Mouse (Mus musculus): Measurements from ENCODE around the gene Ano1. TPM values are rescaled to one million over a fixed set of nuclear protein-coding genes. Genes with fewer than 3 reads are reported as not detected.
A peak's percentile ranks its signal among the peaks of the same experiment; 100 is the strongest.

Ano1 gene
- polyA plus RNA-seq (2016; fragmentation: Nextera tagmentation; extraction: Ambion mirVana): 1.7 and 1.8 TPM in 2 replicates

DNA sequence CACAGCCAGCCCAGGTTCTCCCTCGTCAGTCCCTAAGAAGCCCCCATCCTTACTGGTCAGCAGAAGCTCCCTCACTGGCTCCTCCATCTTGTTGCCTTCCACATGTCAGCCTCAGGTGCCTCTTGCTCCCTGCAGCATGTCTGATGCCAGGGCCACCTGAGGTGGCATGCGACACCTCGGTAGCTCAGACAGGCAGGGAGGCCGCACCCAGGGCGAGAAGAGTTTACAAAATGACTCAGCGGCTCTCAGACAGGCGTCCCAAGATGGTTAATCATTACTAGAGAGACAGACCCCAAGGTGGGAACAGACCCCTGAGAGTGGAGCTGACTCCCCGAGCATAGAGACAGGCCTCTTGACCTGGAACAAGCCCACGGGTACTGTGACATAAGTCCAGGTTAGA is at the start of gene Ano1:
TSS of gene Ano1 (minus strand) at position 142 of the 400 bp plus-strand sequence.
- no peak within 1 kb of the TSS for H3K9ac ChIP-seq (replicated peaks)
- no peak within 1 kb of the TSS for H3K27ac ChIP-seq
- WGBS: 80% methylated on average over 9 of the region's 9 CpGs
- no peak within 1 kb of the TSS for H3K4me3 ChIP-seq (replicated peaks)
- H3K9me3 ChIP-seq: no peaks in the 10 kb centered on the region
- no peaks in the 10 kb centered on the region for H3K36me3 ChIP-seq
- peaks cover 6% of the 10 kb centered on the region for H3K4me1 ChIP-seq (replicated peaks)
- no peak for ATAC-seq (ENCODE audit: insufficient number of reproducible peaks, insufficient read depth, low FRiP score, low TSS enrichment, low read depth)
- H3K27me3 ChIP-seq: 0 out of 2 replicates have a peak, but pooled peaks cover 3% of the 10 kb centered on the region
- no peak within 1 kb of the TSS for H3K4me2 ChIP-seq

DNA sequence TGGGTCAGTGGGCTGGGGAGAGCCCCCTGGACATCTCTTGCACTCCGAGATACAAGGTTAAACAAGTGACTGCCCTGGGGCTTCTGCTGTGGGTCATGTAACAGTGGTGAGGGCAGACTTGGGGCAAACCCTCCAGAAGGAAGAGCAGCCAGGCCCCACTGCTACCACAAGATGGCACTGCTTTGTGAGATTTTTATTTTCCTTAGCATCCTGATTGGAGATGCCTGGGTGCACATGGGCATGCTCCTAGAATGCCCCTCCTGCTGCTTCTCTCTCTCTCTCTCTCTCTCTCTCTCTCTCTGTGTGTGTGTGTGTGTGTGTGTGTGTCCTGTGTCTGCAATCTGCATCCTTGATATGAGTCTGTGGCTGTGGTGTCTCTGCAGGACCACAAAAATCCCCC is 46.7 kb upstream of the Ano1 start:
- peaks cover 41% of the 10 kb centered on the region for H3K27me3 ChIP-seq
- H3K4me3 ChIP-seq (replicated peaks): no peak overlapping the region
- H3K9me3 ChIP-seq: no peaks in the 10 kb centered on the region
- no peak overlapping the region for H3K27ac ChIP-seq
- H3K4me2 ChIP-seq: no peak overlapping the region
- ATAC-seq (ENCODE audit: insufficient number of reproducible peaks, insufficient read depth, low FRiP score, low TSS enrichment, low read depth): no peak
- H3K36me3 ChIP-seq: no peaks in the 10 kb centered on the region
- H3K4me1 ChIP-seq (replicated peaks): no peaks in the 10 kb centered on the region; the same call in 1 of the 2 replicates
- WGBS: 17% methylated on average over 1 of the region's 1 CpGs
- no peak overlapping the region for H3K9ac ChIP-seq (replicated peaks)

DNA sequence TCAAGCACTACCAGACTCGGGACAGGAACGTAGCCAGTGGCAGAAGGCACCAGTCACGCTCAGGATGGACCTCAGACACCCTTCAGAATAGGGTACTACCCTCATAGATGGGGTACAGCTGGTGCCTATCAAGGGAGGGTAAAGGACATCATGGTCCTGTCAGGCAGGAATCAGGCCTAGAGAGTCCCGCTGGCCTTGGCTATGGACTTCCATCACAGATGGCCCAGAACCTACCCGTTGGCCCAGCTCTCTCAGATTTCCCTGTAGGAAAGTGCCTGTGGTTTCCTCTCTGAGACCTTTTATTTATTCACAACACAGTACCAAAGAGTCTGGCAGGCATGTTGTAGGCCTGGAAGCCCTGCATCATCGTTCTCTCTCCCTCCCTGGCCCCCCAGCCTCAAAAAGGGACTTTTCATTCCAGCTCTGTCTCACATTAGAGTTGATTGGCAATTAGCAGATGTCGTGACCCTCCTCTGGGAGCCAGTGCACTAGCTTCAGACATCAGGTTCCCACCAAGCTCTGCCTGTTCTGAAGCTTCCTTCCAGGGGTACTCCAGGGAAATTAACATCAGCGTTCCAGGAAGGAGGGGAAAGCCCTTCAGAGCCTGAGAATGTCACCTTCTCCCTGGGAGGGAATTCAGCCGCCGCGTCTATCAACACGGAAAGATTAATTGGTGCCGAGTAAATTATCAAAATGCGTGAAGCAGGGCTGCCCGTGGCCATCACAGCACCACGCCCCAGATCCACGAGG is 45.4 kb upstream of the Ano1 start:
- Histone ChIP-seq H3K4me2 (no peak overlapping the region), H3K4me1 (replicated peaks) (no peaks in the 10 kb centered on the region; the same call in 1 of the 2 replicates), H3K4me3 (replicated peaks) (no peak overlapping the region), H3K27me3 (peaks cover 37% of the 10 kb centered on the region), H3K9me3 (no peaks in the 10 kb centered on the region), H3K36me3 (no peaks in the 10 kb centered on the region), H3K27ac (no peak overlapping the region), H3K9ac (replicated peaks) (no peak overlapping the region)
- 54% methylated on average over 17 of the region's 17 CpGs for WGBS
- ATAC-seq (ENCODE audit: insufficient number of reproducible peaks, insufficient read depth, low FRiP score, low TSS enrichment, low read depth): no peak

DNA sequence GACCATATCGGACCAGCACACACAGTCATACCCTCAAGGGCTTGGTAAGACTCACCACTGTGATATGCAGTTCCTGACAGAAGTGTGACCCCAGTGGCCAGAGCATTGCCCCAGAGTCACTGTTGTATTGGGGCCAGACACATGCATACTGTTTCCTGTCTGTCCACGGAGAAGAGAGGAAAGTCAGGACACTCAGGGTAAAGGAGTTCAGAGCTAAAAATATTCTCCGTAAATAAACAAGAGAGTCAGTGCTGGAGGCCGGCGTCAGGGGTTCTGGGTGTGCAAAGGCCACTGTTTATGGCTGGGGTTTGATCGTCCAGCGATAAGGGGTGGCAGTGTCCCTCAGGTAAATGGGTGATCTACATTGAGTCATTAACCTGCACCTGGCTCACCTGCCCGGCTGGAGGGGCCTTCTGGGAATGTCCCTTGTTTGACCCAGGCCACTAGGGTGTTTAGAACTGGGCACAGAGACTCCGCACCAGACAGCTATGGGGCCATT is 44.3 kb upstream of the Ano1 start:
- Histone ChIP-seq H3K4me2 (no peak overlapping the region), H3K9me3 (no peaks in the 10 kb centered on the region), H3K4me1 (replicated peaks) (no peaks in the 10 kb centered on the region; the same call in 1 of the 2 replicates), H3K27me3 (peaks cover 33% of the 10 kb centered on the region), H3K9ac (replicated peaks) (no peak overlapping the region), H3K4me3 (replicated peaks) (no peak overlapping the region), H3K36me3 (no peaks in the 10 kb centered on the region), H3K27ac (no peak overlapping the region)
- 69% methylated on average over 9 of the region's 9 CpGs for WGBS
- no peak for ATAC-seq (ENCODE audit: insufficient number of reproducible peaks, insufficient read depth, low FRiP score, low TSS enrichment, low read depth)

DNA sequence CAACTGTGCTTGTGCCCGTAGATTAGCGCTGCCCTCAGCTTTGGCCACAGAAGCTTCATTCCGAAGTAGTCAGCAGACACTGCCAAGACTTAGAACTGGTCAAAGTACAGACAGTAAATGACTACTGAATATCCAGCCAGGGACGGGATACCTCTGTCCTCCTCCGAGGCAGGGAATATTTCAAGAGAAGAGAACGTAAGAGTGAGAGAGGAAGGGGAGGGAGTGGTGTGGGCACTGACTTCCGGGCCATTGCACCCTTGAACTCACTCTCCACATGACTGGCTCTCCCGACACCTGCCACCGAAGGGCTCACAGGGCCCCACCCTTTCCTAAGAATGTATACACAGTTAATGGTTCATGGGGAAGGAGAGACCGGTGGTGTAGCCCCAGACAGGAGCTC is 41.5 kb upstream of the Ano1 start:
- Histone ChIP-seq H3K27ac (no peak overlapping the region), H3K4me3 (replicated peaks) (no peak overlapping the region), H3K4me2 (no peak overlapping the region), H3K4me1 (replicated peaks) (no peaks in the 10 kb centered on the region; the same call in 1 of the 2 replicates), H3K9ac (replicated peaks) (no peak overlapping the region), H3K27me3 (peaks cover 21% of the 10 kb centered on the region), H3K9me3 (no peaks in the 10 kb centered on the region), H3K36me3 (no peaks in the 10 kb centered on the region)
- WGBS: 85% methylated on average over 10 of the region's 10 CpGs
- ATAC-seq (ENCODE audit: insufficient number of reproducible peaks, insufficient read depth, low FRiP score, low TSS enrichment, low read depth): no peak

DNA sequence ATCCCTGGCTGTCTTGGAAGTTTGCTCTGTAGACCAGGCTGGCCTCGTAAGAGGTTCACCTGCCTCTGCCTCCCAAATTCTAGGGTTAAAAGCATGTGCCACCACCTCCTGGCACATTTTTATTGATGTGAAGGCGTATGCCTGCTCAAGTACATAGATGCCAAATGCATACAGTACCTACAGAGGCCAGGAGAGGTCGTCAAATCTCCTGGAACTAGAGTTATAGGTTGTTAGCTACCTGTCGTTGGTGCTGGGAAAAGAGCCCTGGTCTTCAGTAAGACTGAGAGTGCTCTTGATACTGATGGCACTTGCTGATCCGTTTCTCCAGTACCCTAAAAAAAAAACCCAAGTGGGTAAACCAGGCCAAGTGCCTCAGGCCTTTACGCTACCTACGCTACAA is 39.7 kb upstream of the Ano1 start:
- Histone ChIP-seq H3K4me1 (replicated peaks) (no peaks in the 10 kb centered on the region; the same call in 1 of the 2 replicates), H3K27ac (no peak overlapping the region), H3K9me3 (no peaks in the 10 kb centered on the region), H3K4me2 (no peak overlapping the region), H3K9ac (replicated peaks) (no peak overlapping the region), H3K4me3 (replicated peaks) (no peak overlapping the region), H3K36me3 (no peaks in the 10 kb centered on the region), H3K27me3 (peaks cover 15% of the 10 kb centered on the region; the same call in 1 of the 2 replicates)
- ATAC-seq (ENCODE audit: insufficient number of reproducible peaks, insufficient read depth, low FRiP score, low TSS enrichment, low read depth): no peak
- 90% methylated on average over 7 of the region's 7 CpGs for WGBS

DNA sequence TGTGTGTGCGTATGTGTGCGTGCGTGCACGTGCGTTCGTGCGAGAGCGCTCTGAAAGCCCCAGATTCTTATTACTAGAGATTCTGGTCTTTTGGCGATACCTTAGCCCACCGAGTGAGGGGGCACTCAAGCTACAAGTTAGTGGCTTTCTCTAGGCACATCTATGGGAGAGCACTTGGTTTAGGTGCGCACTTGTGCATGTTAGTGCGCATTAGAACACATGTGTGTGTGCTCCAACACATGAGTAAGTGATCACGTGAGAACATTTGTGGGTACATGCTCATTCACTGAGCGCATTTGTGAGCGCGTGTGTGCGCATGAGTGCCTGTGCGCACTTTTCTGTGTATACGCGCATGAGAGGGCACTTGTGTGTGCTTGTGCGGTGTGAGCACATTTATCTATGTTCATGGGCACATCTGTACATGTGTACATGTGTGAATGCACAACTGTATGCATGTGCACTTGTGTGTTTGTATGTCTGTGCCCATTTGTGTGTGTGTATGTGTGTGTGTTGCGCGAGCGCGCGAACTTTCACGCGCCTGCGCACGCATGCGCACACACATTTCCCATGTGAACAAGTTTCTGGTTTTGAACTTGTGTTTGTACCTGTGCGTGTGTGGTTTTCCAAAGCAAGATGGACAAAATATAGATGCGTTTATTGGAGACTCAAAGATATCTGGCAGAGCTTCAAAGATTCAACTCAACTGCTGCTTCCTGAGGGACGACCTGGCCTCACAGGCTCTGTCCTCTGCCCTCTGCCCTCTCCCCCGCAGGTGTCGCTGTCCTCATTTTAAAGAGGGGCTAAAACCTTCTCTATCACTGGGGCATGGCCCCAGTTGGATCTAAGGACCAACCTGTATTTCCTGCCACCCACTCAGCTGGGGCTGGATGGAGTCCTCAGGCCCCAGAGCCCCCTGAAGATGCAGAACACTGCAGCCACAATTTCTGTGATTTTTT is 38.1 kb upstream of the Ano1 start:
- Histone ChIP-seq H3K9me3 (no peaks in the 10 kb centered on the region), H3K9ac (replicated peaks) (0 out of 2 replicates have a peak overlapping the region, but pooled peaks have one; percentile 18), H3K36me3 (no peaks in the 10 kb centered on the region), H3K4me2 (peak overlapping the region; percentile 56), H3K4me3 (replicated peaks) (peak overlapping the region; percentile 37), H3K27me3 (peaks cover 10% of the 10 kb centered on the region; the same call in 1 of the 2 replicates), H3K4me1 (replicated peaks) (no peaks in the 10 kb centered on the region; the same call in 1 of the 2 replicates), H3K27ac (no peak overlapping the region)
- no peak for ATAC-seq (ENCODE audit: insufficient number of reproducible peaks, insufficient read depth, low FRiP score, low TSS enrichment, low read depth)
- 51% methylated on average over 36 of the region's 36 CpGs for WGBS

DNA sequence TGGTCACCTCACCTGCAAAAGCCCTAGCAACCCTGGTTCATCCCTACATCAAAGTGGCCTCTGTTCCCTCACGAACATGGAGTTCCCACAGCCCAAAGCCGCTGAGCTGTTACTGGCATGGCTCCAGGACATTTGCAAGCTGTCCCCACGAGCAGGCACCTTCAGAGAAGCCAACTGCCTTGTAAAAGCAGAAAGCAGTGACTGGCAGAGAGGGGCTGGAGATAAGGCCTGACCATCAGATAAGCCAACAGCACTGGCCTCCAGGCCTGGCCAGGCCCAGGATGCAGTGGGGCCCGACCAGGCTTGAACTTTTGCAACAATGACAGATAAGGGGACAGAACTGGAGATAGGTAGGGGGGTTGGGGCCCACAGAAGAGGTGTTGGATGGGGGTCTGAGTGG is 36.9 kb upstream of the Ano1 start:
- Histone ChIP-seq H3K27me3 (peaks cover 4% of the 10 kb centered on the region; the same call in 1 of the 2 replicates), H3K4me2 (no peak overlapping the region), H3K4me1 (replicated peaks) (no peaks in the 10 kb centered on the region; the same call in 1 of the 2 replicates), H3K27ac (no peak overlapping the region), H3K9me3 (no peaks in the 10 kb centered on the region), H3K9ac (replicated peaks) (no peak overlapping the region), H3K36me3 (no peaks in the 10 kb centered on the region), H3K4me3 (replicated peaks) (no peak overlapping the region)
- no peak for ATAC-seq (ENCODE audit: insufficient number of reproducible peaks, insufficient read depth, low FRiP score, low TSS enrichment, low read depth)
- 50% methylated on average over 4 of the region's 4 CpGs for WGBS

DNA sequence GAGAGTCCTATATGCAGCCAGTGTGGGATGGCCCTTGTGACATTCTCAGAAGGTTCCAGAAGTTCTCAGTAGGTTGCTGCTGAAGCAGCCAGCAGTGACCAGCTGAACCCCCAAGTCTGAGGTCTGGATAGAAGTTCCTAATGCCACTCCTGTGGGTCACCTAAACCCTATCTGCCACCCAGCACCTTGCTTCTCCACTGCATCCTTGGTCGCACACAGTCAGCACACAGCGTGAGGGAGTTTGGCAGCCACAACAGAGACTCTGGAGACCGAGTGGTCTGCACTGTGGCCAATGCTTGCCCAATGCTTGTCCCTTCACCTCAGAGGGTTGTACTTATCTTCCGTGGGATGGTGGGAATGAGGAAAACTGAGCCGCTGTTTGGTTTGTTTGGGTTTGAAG is 35.7 kb upstream of the Ano1 start:
- no peak for ATAC-seq (ENCODE audit: insufficient number of reproducible peaks, insufficient read depth, low FRiP score, low TSS enrichment, low read depth)
- Histone ChIP-seq H3K36me3 (no peaks in the 10 kb centered on the region), H3K27me3 (peaks cover 4% of the 10 kb centered on the region; the same call in 1 of the 2 replicates), H3K9me3 (no peaks in the 10 kb centered on the region), H3K27ac (no peak overlapping the region), H3K4me1 (replicated peaks) (no peaks in the 10 kb centered on the region; the same call in 1 of the 2 replicates), H3K4me3 (replicated peaks) (no peak overlapping the region), H3K4me2 (no peak overlapping the region), H3K9ac (replicated peaks) (no peak overlapping the region)
- WGBS: 85% methylated on average over 5 of the region's 5 CpGs

DNA sequence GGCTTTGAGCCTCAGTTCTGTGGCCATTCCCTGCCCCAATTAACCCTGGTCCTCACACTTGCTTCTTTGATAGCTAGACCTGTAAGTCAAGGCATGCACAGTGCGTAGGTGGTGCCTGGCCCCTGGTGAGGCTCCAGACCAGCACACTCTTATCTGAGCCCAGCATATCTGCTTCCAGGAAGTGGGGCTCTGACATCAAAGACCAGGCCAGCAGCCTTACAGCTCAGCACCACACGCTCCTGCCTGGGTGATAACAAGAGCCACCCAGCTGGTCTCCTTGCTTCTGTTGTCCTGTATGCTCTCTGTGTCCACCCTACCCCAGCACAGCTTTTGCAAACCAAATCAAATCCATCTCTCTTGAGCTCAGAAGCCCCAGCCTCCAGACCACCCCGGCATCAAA is 34.8 kb upstream of the Ano1 start:
- no peak overlapping the region for H3K4me3 ChIP-seq (replicated peaks)
- no peak overlapping the region for H3K27ac ChIP-seq
- no peaks in the 10 kb centered on the region for H3K36me3 ChIP-seq
- H3K27me3 ChIP-seq: peaks cover 4% of the 10 kb centered on the region; the same call in 1 of the 2 replicates
- H3K9me3 ChIP-seq: no peaks in the 10 kb centered on the region
- no peak overlapping the region for H3K4me2 ChIP-seq
- H3K9ac ChIP-seq (replicated peaks): no peak overlapping the region
- H3K4me1 ChIP-seq (replicated peaks): no peaks in the 10 kb centered on the region; the same call in 1 of the 2 replicates
- no peak for ATAC-seq (ENCODE audit: insufficient number of reproducible peaks, insufficient read depth, low FRiP score, low TSS enrichment, low read depth)
- 39% methylated on average over 3 of the region's 3 CpGs for WGBS

DNA sequence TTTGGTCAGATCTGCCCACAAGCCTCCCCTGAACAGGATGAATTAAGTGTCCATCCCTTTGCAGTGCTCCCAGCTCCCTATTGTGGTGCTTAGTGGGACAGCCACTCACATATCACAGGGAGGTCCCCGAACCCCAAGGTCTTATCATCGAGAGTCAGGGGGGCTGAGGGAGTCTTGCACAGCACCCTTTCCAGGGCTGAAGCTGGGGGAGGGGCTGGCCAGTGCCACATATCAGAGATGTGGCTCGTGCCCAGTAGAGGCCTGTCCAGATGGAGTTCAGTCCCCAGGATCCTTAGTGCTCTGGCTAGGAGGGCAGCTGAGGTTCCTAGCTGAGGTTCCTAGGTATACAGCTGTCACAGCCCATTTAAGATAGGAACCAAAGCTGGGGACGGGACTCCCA is 32.4 kb upstream of the Ano1 start:
- 72% methylated on average over 4 of the region's 4 CpGs for WGBS
- ATAC-seq (ENCODE audit: insufficient number of reproducible peaks, insufficient read depth, low FRiP score, low TSS enrichment, low read depth): no peak
- no peak overlapping the region for H3K27ac ChIP-seq
- no peaks in the 10 kb centered on the region for H3K36me3 ChIP-seq
- H3K4me3 ChIP-seq (replicated peaks): no peak overlapping the region
- H3K4me1 ChIP-seq (replicated peaks): no peaks in the 10 kb centered on the region
- peaks cover 4% of the 10 kb centered on the region; the same call in 1 of the 2 replicates for H3K27me3 ChIP-seq
- no peak overlapping the region for H3K9ac ChIP-seq (replicated peaks)
- H3K4me2 ChIP-seq: no peak overlapping the region
- no peaks in the 10 kb centered on the region for H3K9me3 ChIP-seq
